9 mouse cellular contexts compared by ENCODE assay signal in the genomic region with DNA sequence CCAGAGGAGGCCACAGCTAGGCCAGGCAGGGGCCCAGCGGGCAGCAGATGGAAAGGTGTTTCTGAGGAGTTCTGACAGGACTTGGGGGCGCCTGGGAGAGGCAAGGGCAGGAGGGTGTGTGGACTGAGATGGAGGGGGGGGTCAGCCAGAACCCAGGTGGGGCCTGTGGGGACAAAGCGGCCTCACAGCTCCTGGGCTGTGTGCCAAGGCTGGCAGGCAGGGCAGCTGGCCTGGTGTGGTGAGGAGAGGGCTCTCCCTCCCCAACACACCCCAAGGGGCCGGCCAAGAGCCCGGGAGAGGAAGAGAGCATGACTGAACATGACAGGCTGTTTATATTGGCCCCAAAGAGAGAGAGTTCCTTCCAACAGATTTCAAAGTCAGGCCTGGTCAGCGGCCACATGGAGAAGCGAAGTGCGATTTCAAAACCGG. TPM values are rescaled to one million over a fixed set of nuclear protein-coding genes. Genes with fewer than 3 reads are reported as not detected.
DNase-seq lines count a peak whose midpoint lies in the region; ATAC-seq lines count a peak whose summit lies in the region.
"Had no signal": no experiment of that assay in that cellular context is flagged by ENCODE, and none has a peak within 500 bp of the region (broad histone marks: within the 10 kb centered on the region; RNA-seq: fewer than 3 reads in every experiment).

No protein-coding gene starts in this region.

- H3K9me3 ChIP-seq in embryonic facial prominence, embryonic 14.5 days (ENCODE audit: control insufficient read depth, low read length), result no peaks in the 10 kb centered on the region
- H3K9me3 ChIP-seq in heart, embryonic 12.5 days (replicated peaks), result no peaks in the 10 kb centered on the region
- H3K9me3 ChIP-seq in limb, embryonic 11.5 days (ENCODE audit: control insufficient read depth, low read length), result no peaks in the 10 kb centered on the region

- ATAC-seq in frontal cortex, adult (ENCODE audit: low TSS enrichment), result peak; percentile 45; the same call in 1 of the 2 replicates
- ATAC-seq in embryonic facial prominence, embryonic 14.5 days (ENCODE audit: low read depth), result peak; percentile 84
- ATAC-seq in heart, embryonic 12.5 days (ENCODE audit: insufficient number of reproducible peaks, low FRiP score), result peak; percentile 82
- peak; percentile 33; the same call in 1 of the 2 replicates for ATAC-seq in limb, embryonic 11.5 days (ENCODE audit: insufficient number of reproducible peaks, low FRiP score, low TSS enrichment, low read depth)
- no peak for ATAC-seq in monocyte, adult 5-6 weeks (replicated peaks; ENCODE audit: insufficient number of reproducible peaks, low FRiP score, low TSS enrichment, poor library complexity, severe bottlenecking)

- H3K36me3 ChIP-seq in embryonic facial prominence, embryonic 14.5 days (ENCODE audit: control insufficient read depth, insufficient read depth, low read length), result no peaks in the 10 kb centered on the region
- H3K36me3 ChIP-seq in heart, embryonic 12.5 days, result no peaks in the 10 kb centered on the region
- no peaks in the 10 kb centered on the region for H3K36me3 ChIP-seq in limb, embryonic 11.5 days (ENCODE audit: control insufficient read depth, insufficient read depth, low read length)

- H3K4me3 ChIP-seq in embryonic facial prominence, embryonic 14.5 days (ENCODE audit: low read depth, low read length), result no peak overlapping the region
- no peak overlapping the region for H3K4me3 ChIP-seq in heart, embryonic 12.5 days
- no peak overlapping the region for H3K4me3 ChIP-seq in limb, embryonic 11.5 days (ENCODE audit: low read depth, low read length)

- DNase-seq in frontal cortex, postnatal 25 days (ENCODE audit: low spot score in 2 of 2), result no peak
- peak; percentile 92 for DNase-seq in embryonic facial prominence, embryonic 14.5 days (ENCODE audit: low spot score)
- peak; percentile 55 for DNase-seq in kidney, adult 9 months
- DNase-seq in limb, embryonic 11.5 days (ENCODE audit: low spot score), result no peak
- peak; percentile 71 for DNase-seq in ovary, adult 18-20 months (ENCODE audit: low spot score)

- no peaks in the 10 kb centered on the region for H3K27me3 ChIP-seq in embryonic facial prominence, embryonic 14.5 days (replicated peaks; ENCODE audit: control insufficient read depth, insufficient read depth, low read length)
- peaks cover 30% of the 10 kb centered on the region; the same call in 1 of the 2 replicates for H3K27me3 ChIP-seq in heart, embryonic 12.5 days (replicated peaks)
- no peaks in the 10 kb centered on the region for H3K27me3 ChIP-seq in limb, embryonic 11.5 days (ENCODE audit: control insufficient read depth, insufficient read depth, low read length)

- peak overlapping the region; percentile 78 for H3K27ac ChIP-seq in embryonic facial prominence, embryonic 14.5 days (replicated peaks; ENCODE audit: low read depth, low read length)
- peak overlapping the region; percentile 79 for H3K27ac ChIP-seq in heart, embryonic 12.5 days (ENCODE audit: poor library complexity, severe bottlenecking)
- peak overlapping the region; percentile 74 for H3K27ac ChIP-seq in limb, embryonic 11.5 days (replicated peaks; ENCODE audit: low read depth, low read length)

- 32% methylated on average over 9 of the region's 9 CpGs for WGBS in embryonic facial prominence, embryonic 14.5 days
- WGBS in heart, embryonic 12.5 days, result 18% methylated on average over 9 of the region's 9 CpGs
- 34% methylated on average over 9 of the region's 9 CpGs for WGBS in limb, embryonic 11.5 days

- H3K4me2 ChIP-seq in embryonic facial prominence, embryonic 14.5 days (ENCODE audit: low read depth, low read length), result no peak overlapping the region
- peak overlapping the region; percentile 14 for H3K4me2 ChIP-seq in heart, embryonic 12.5 days
- H3K4me2 ChIP-seq in limb, embryonic 11.5 days (ENCODE audit: low read depth, severe bottlenecking), result no peak overlapping the region

- H3K4me1 ChIP-seq in embryonic facial prominence, embryonic 14.5 days (ENCODE audit: control insufficient read depth, insufficient read depth, low read length), result peaks cover 37% of the 10 kb centered on the region
- peaks cover 52% of the 10 kb centered on the region for H3K4me1 ChIP-seq in heart, embryonic 12.5 days (replicated peaks)
- peaks cover 36% of the 10 kb centered on the region for H3K4me1 ChIP-seq in limb, embryonic 11.5 days (ENCODE audit: control insufficient read depth, insufficient read depth, low read length)

- no peak overlapping the region for H3K9ac ChIP-seq in embryonic facial prominence, embryonic 14.5 days (ENCODE audit: low read depth, low read length)
- no peak overlapping the region for H3K9ac ChIP-seq in heart, embryonic 12.5 days
- H3K9ac ChIP-seq in limb, embryonic 11.5 days (ENCODE audit: low read length), result no peak overlapping the region; the same call in 1 of the 2 replicates

RNA-seq across cellular contexts. Expression of a gene that starts 25.4 kb away (rescaled TPM):
- 16.7 and 17.1 TPM in 2 replicates for polyA plus RNA-seq in embryonic facial prominence, embryonic 14.5 days (2014; fragmentation: Nextera tagmentation; extraction: Ambion mirVana)
- polyA plus RNA-seq in heart, embryonic 12.5 days (2016; fragmentation: Nextera tagmentation; extraction: Ambion mirVana), result 7.2 and 8.1 TPM in 2 replicates
- polyA plus RNA-seq in limb, embryonic 11.5 days (2014; fragmentation: Nextera tagmentation; extraction: Ambion mirVana), result 15.0 and 17.5 TPM in 2 replicates
- 0.19 to 1.5 TPM (median 0.19 TPM) in 3 replicates for total RNA-seq in monocyte, adult 5-6 weeks (2017)

RNA-seq across cellular contexts. Expression of a gene that starts 41.7 kb away (rescaled TPM):
- 0.56 and 3.0 TPM in 2 replicates for polyA plus RNA-seq in embryonic facial prominence, embryonic 14.5 days (2014; fragmentation: Nextera tagmentation; extraction: Ambion mirVana)
- polyA plus RNA-seq in heart, embryonic 12.5 days (2016; fragmentation: Nextera tagmentation; extraction: Ambion mirVana), result 0.11 and 0.17 TPM in 2 replicates
- polyA plus RNA-seq in limb, embryonic 11.5 days (2014; fragmentation: Nextera tagmentation; extraction: Ambion mirVana), result 0.28 and 0.32 TPM in 2 replicates
- not detected in 3 replicates for total RNA-seq in monocyte, adult 5-6 weeks (2017)
- total RNA-seq: gastrocnemius, postnatal 4 days had no signal

RNA-seq across cellular contexts. Expression of a gene that starts 49.5 kb away (rescaled TPM):
- 4.2 and 6.2 TPM in 2 replicates for polyA plus RNA-seq in embryonic facial prominence, embryonic 14.5 days (2014; fragmentation: Nextera tagmentation; extraction: Ambion mirVana)
- polyA plus RNA-seq in heart, embryonic 12.5 days (2016; fragmentation: Nextera tagmentation; extraction: Ambion mirVana), result not detected in 2 replicates
- 0.16 and 0.25 TPM in 2 replicates for polyA plus RNA-seq in limb, embryonic 11.5 days (2014; fragmentation: Nextera tagmentation; extraction: Ambion mirVana)
- not detected in 3 replicates for total RNA-seq in monocyte, adult 5-6 weeks (2017)
- total RNA-seq: gastrocnemius, postnatal 4 days had no signal

Comparison
In these comparisons a context has a peak if more than half of its experiments do, and no peak if none do; other contexts are left out.
1. DNase-seq: peak in embryonic facial prominence, embryonic 14.5 days (single experiment), kidney, adult 9 months (single experiment) and ovary, adult 18-20 months (single experiment); none in frontal cortex, postnatal 25 days (0 of 2) and limb, embryonic 11.5 days (single experiment).
2. Peak in every context shown above with its lines, with median percentiles within 50 percentile points of each other: H3K27ac ChIP-seq.